Mouse (Mus musculus): Measurements from ENCODE around the gene Zbtb6. TPM values are rescaled to one million over a fixed set of nuclear protein-coding genes. Genes with fewer than 3 reads are reported as not detected.

Zbtb6 gene
- total and polyA plus RNA-seq, 3 experiments = 5.3 to 8.7 TPM; not detected in 1

DNA sequence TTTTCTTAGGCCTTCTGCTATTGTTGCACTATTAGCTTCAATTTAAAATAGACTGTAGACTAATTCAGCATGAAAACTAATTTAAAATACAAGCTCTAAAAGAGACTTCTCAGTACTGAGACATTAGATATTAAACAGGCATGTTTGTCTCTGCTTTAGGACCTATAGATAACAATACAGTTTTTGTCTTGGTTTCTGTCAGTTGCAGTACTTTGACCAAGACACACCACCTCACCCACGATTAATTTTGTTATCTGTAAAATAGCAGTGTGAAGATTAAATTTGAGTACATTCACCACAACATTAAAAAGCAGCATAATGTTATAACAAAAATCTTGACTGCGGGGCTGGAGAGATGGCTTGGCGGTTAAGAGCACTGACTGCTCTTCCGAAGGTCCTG is 23.3 kb upstream of the Zbtb6 start (continued):
- TF ChIP-seq JUND (IDR thresholded peaks at IDR 0.05; ENCODE audit: low read depth, low read length) = no peak

DNA sequence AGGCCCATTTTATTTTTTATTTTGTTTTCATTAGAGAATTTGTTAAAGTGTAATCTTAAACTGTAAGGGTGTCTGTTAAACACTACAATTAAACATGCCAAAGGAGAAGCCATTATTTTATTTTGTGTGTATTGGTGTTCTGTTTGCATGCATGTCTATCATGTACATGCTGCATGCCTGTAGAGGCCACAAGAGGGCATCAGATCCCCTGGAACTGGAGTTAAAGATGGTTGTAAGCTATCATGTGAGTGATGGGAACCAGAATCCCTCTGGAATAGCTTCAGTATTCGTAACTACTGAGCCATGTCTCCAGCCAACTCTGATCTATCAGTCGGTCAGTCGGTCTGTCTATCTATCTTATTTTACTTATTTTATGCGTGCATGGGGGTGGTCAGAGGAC is 17.7 kb upstream of the Zbtb6 start:
- Histone ChIP-seq H3K79me2 (ENCODE audit: control insufficient read depth, insufficient read depth, low read length, poor library complexity) (no peaks in the 10 kb centered on the region; the same call in none of the 2 replicates), H3K27ac (ENCODE audit: control insufficient read depth, low read depth, low read length) (no peak overlapping the region), H3K9me3 (replicated peaks; ENCODE audit: insufficient read depth, low read length) (no peaks in the 10 kb centered on the region), H3K4me1 (ENCODE audit: control insufficient read depth in 1 of 2, insufficient read depth in 2 of 2, low read length in 2 of 2) (peaks cover 0 to 6% of the 10 kb centered on the region in 2 experiments; a peak in 3 of 4 replicates), H3K36me3 (ENCODE audit: control insufficient read depth in 1 of 2, insufficient read depth in 2 of 2, low read length in 2 of 2) (peaks cover 0 to 6% of the 10 kb centered on the region in 2 experiments; a peak in 3 of 4 replicates), H3K9ac (ENCODE audit: control insufficient read depth, low read depth, low read length, poor library complexity, severe bottlenecking) (no peak overlapping the region), H3K4me3 (ENCODE audit: control insufficient read depth in 1 of 2, insufficient read depth in 1 of 2, low read depth in 2 of 2, low read length in 2 of 2) (no peak overlapping the region), H3K27me3 (ENCODE audit: control insufficient read depth in 1 of 2, insufficient read depth in 2 of 2, low read length in 2 of 2) (no peaks in the 10 kb centered on the region)
- TF ChIP-seq RAD21 (IDR thresholded peaks at IDR 0.05; ENCODE audit: low read depth, low read length) = peak; percentile 7; the same call in 1 of the 2 replicates
- TF ChIP-seq ZC3H11A (IDR thresholded peaks at IDR 0.05; ENCODE audit: low read depth, low read length) = no peak
- TF ChIP-seq CTCF (IDR thresholded peaks at IDR 0.05 in 2 of 3, conservative IDR thresholded peaks at IDR 0.05 in 1 of 3; ENCODE audit: control insufficient read depth in 1 of 3, insufficient read depth in 1 of 3, low read depth in 2 of 3, low read length in 3 of 3, poor library complexity in 1 of 3, severe bottlenecking in 1 of 3) = peak; percentile 10 to 34 (median 32); a peak in 4 of 6 replicates
- TF ChIP-seq MYB (IDR thresholded peaks at IDR 0.05; ENCODE audit: low read depth, low read length) = no peak
- TF ChIP-seq E2F4 (IDR thresholded peaks at IDR 0.05; ENCODE audit: borderline replicate concordance, low read depth, low read length) = no peak
- DNase-seq (ENCODE audit: low read depth, low spot score) = no peak

DNA sequence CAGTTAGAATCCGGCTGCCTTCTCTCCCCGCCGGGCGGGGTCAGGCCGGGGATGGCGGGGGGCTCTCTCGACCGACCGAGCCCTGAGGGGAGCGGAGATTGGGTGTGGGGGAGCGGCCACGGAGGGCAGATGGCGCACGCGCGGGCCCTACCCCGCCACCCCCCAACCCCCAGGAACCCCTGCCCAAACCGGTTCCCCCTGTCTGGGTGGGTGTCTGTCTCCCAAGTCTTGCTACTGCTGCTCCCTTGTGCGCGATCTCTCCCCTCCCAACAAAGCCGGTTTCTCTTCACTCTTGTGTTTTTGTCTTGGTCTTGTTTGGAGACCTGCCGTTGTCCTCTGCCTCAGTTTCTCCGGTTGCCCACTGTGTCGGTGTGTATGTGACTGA is 9.4 kb upstream of the Zbtb6 start:
- TF ChIP-seq MYB (IDR thresholded peaks at IDR 0.05; ENCODE audit: low read depth, low read length) = no peak
- TF ChIP-seq RCOR1 (IDR thresholded peaks at IDR 0.05; ENCODE audit: low read depth, low read length) = no peak
- TF ChIP-seq CHD2 (IDR thresholded peaks at IDR 0.05; ENCODE audit: low read length) = no peak
- no peak for TF ChIP-seq JUND (IDR thresholded peaks at IDR 0.05; ENCODE audit: low read depth, low read length)
- no peak for TF ChIP-seq USF2 (IDR thresholded peaks at IDR 0.05; ENCODE audit: borderline replicate concordance in 1 of 2, insufficient read depth in 1 of 2, low read depth in 1 of 2, low read length in 2 of 2)
- peaks cover 0 to 17% of the 10 kb centered on the region in 2 experiments; a peak in 2 of 4 replicates for H3K36me3 ChIP-seq (ENCODE audit: control insufficient read depth in 1 of 2, insufficient read depth in 2 of 2, low read length in 2 of 2)
- no peak for DNase-seq (ENCODE audit: low read depth, low spot score)
- H3K27ac ChIP-seq (ENCODE audit: control insufficient read depth, low read depth, low read length) = 0 out of 2 replicates have a peak overlapping the region, but pooled peaks have one; percentile 8
- H3K9me3 ChIP-seq (replicated peaks; ENCODE audit: insufficient read depth, low read length) = no peaks in the 10 kb centered on the region
- H3K79me2 ChIP-seq (ENCODE audit: control insufficient read depth, insufficient read depth, low read length, poor library complexity) = peaks cover 17% of the 10 kb centered on the region
- H3K9ac ChIP-seq (ENCODE audit: control insufficient read depth, low read depth, low read length, poor library complexity, severe bottlenecking) = peak overlapping the region; percentile 90
- H3K27me3 ChIP-seq (ENCODE audit: control insufficient read depth in 1 of 2, insufficient read depth in 2 of 2, low read length in 2 of 2) = no peaks in the 10 kb centered on the region
- peak overlapping the region; percentile 94 to 96 for H3K4me3 ChIP-seq (ENCODE audit: control insufficient read depth in 1 of 2, insufficient read depth in 1 of 2, low read depth in 2 of 2, low read length in 2 of 2)
- H3K4me1 ChIP-seq (ENCODE audit: control insufficient read depth in 1 of 2, insufficient read depth in 2 of 2, low read length in 2 of 2) = peaks cover 0 to 5% of the 10 kb centered on the region in 2 experiments; a peak in 2 of 4 replicates

DNA sequence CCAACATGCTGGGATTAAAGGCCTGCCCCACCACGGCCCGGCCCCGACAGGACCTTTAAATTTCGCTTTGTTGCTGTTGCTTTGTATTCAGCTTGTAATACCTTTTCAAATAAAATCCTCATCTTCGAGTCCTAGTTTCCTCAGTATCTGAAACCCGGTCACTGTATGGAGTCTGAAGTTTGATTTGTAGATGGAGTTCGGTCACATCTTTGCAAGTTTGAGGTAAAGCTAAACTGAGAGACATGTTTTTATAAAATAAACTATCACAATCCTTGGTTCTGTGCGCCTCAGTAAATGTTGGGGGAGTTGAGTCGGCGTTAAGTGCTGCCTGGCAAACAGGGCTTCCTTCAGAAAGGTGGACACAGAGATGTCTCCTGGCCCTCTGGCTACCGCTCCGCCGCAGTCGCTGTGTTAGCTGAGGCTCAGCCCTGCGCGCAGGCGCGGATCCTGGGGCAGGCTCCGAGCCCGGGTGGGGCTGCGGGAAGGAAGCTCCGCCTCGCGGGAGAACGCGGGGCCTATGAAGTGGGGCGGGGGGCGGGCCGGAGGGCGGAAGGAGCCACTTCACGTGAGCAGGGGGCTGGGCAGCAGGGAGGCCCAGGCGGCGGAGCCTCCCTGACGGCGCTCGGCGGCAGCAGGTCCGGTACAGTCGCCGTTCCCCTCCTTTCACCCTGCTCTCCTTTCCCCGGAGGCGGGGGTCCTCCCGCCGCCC is 8.8 kb upstream of the Zbtb6 start:
- Histone ChIP-seq H3K27ac (ENCODE audit: control insufficient read depth, low read depth, low read length) (peak overlapping the region; percentile 61), H3K9me3 (replicated peaks; ENCODE audit: insufficient read depth, low read length) (no peaks in the 10 kb centered on the region), H3K36me3 (ENCODE audit: control insufficient read depth in 1 of 2, insufficient read depth in 2 of 2, low read length in 2 of 2) (peaks cover 0 to 17% of the 10 kb centered on the region in 2 experiments; a peak in 2 of 4 replicates), H3K27me3 (ENCODE audit: control insufficient read depth in 1 of 2, insufficient read depth in 2 of 2, low read length in 2 of 2) (no peaks in the 10 kb centered on the region), H3K79me2 (ENCODE audit: control insufficient read depth, insufficient read depth, low read length, poor library complexity) (peaks cover 18% of the 10 kb centered on the region), H3K4me3 (ENCODE audit: control insufficient read depth in 1 of 2, insufficient read depth in 1 of 2, low read depth in 2 of 2, low read length in 2 of 2) (peak overlapping the region; percentile 94 to 96), H3K4me1 (ENCODE audit: control insufficient read depth in 1 of 2, insufficient read depth in 2 of 2, low read length in 2 of 2) (peaks cover 0 to 5% of the 10 kb centered on the region in 2 experiments; a peak in 2 of 4 replicates), H3K9ac (ENCODE audit: control insufficient read depth, low read depth, low read length, poor library complexity, severe bottlenecking) (peak overlapping the region; percentile 90)
- peak; percentile 96 for DNase-seq (ENCODE audit: low read depth, low spot score)
- TF ChIP-seq TBP (IDR thresholded peaks at IDR 0.05; ENCODE audit: low read depth, low read length) (no peak), NRF1 (IDR thresholded peaks at IDR 0.05; ENCODE audit: insufficient read depth, low read depth, low read length, poor library complexity, severe bottlenecking) (peak; percentile 76), USF1 (IDR thresholded peaks at IDR 0.05; ENCODE audit: low read depth, low read length) (peak; percentile 93), POLR2A (IDR thresholded peaks at IDR 0.05; ENCODE audit: control insufficient read depth in 1 of 2, insufficient read depth in 1 of 2, low read depth in 1 of 2, low read length in 2 of 2, poor library complexity in 1 of 2) (peak; percentile 88 to 96), ELF1 (IDR thresholded peaks at IDR 0.05; ENCODE audit: low read depth, low read length) (peak; percentile 68), BHLHE40 (IDR thresholded peaks at IDR 0.05; ENCODE audit: borderline replicate concordance, low read depth, low read length) (peak; percentile 97), USF2 (IDR thresholded peaks at IDR 0.05; ENCODE audit: borderline replicate concordance in 1 of 2, insufficient read depth in 1 of 2, low read depth in 1 of 2, low read length in 2 of 2) (0 out of 4 replicates have a peak, but pooled peaks of 1 of the 2 experiments have one; percentile 38), MAX (IDR thresholded peaks at IDR 0.05; ENCODE audit: low read length) (no peak), SMC3 (IDR thresholded peaks at IDR 0.05; ENCODE audit: low read depth, low read length) (no peak), ZMIZ1 (IDR thresholded peaks at IDR 0.05; ENCODE audit: low read depth, low read length) (peak; percentile 82), SIN3A (IDR thresholded peaks at IDR 0.05; ENCODE audit: low read length) (0 out of 2 replicates have a peak, but pooled peaks have one; percentile 39), HCFC1 (IDR thresholded peaks at IDR 0.05; ENCODE audit: low read depth, low read length) (peak; percentile 79), NELFE (IDR thresholded peaks at IDR 0.05; ENCODE audit: low read depth, low read length) (peak; percentile 74), POLR2AphosphoS2 (IDR thresholded peaks at IDR 0.05; ENCODE audit: low read length) (peak; percentile 62)
